Mouse (Mus musculus) limb, embryonic 13.5 days (tissue): ENCODE data around the gene Baz1b. TPM values are rescaled to one million over a fixed set of nuclear protein-coding genes. Genes with fewer than 3 reads are reported as not detected.

Source experiments
- ATAC-seq: fragments of 200-750 bp; cut with Nextera tagmentation; 2 replicates; pipeline ENCODE4 v1.8.0; 2017; ENCODE audit warnings: low read depth, moderate number of reproducible peaks, moderate TSS enrichment; ENCODE audit not compliant: low FRiP score
- H3K27ac ChIP-seq: fragments of 300-500 bp; sonication (generic); 2 replicates; pipeline ENCODE4 v1.5.1; 2015; ENCODE audit warnings: inconsistent platforms, mild to moderate bottlenecking, moderate library complexity
- H3K27me3 ChIP-seq: fragments of 300-500 bp; sonication (generic); 2 replicates; pipeline ENCODE4 v1.6.1; 2015; ENCODE audit warnings: mild to moderate bottlenecking, inconsistent platforms
- H3K36me3 ChIP-seq: fragments of 300-500 bp; sonication (generic); 2 replicates; pipeline ENCODE4 v1.6.1; 2015; ENCODE audit warnings: inconsistent platforms, mild to moderate bottlenecking, moderate library complexity
- H3K4me1 ChIP-seq: fragments of 300-500 bp; sonication (generic); 2 replicates; pipeline ENCODE4 v1.6.1; 2015; ENCODE audit warnings: inconsistent platforms
- H3K4me2 ChIP-seq: fragments of 300-500 bp; sonication (generic); replicated peaks from 2 replicates; pipeline ENCODE4 v1.6.1; 2015; ENCODE audit warnings: inconsistent platforms, mild to moderate bottlenecking, moderate library complexity
- H3K4me3 ChIP-seq: fragments of 300-500 bp; sonication (generic); 2 replicates; pipeline ENCODE4 v1.5.1; 2015; ENCODE audit warnings: moderate library complexity, mild to moderate bottlenecking, inconsistent platforms
- H3K9ac ChIP-seq: fragments of 300-500 bp; sonication (generic); 2 replicates; pipeline ENCODE4 v1.6.1; 2015; ENCODE audit warnings: mild to moderate bottlenecking, inconsistent platforms
- H3K9me3 ChIP-seq: fragments of 300-500 bp; sonication (generic); 2 replicates; pipeline ENCODE4 v1.6.1; 2016; ENCODE audit warnings: inconsistent platforms
- WGBS: fragments of 180-500 bp; shearing (Covaris S2); methylation state at CpG from one replicate; pipeline ENCODE4 v1.1.7; 2015; 5-methylcytosine and 5-hydroxymethylcytosine counted together
- polyA plus RNA-seq: library from polyadenylated mRNA; unstranded; fragments of >200 nt; fragmentation: Nextera tagmentation; extraction: Ambion mirVana; gene quantifications from 2 replicates; pipeline ENCODE4 v1.2.1, GENCODE M21; 2015

The Baz1b gene
- polyA plus RNA-seq, 1 experiment from 2014 or later, result 50.3 TPM

DNA sequence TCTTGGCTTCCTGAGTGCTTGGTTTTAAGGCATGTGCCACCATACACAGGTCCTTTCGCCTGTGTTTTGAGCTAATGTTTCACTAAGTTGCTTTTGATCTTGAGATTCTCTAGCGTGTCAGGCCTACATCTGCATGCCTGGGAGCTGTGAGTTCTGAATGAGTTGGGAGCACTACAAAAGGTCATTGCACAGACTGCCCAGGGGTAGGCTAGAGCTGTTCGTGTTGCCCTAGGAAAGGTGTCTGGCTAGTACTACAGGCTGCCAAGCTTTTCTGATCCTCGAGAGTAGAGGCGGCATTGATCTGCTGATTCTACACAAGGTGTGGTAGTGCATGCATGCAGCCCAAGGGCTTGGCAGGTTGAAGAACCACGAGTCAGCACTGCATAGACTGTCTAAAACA, 24.2 kb upstream of the Baz1b start:
- Histone ChIP-seq H3K27me3 (no peaks in the 10 kb centered on the region), H3K4me2 (no peak overlapping the region), H3K4me1 (0 out of 2 replicates have a peak, but pooled peaks cover 2% of the 10 kb centered on the region), H3K4me3 (no peak overlapping the region), H3K27ac (no peak overlapping the region), H3K36me3 (peaks cover 63% of the 10 kb centered on the region), H3K9ac (no peak overlapping the region), H3K9me3 (no peaks in the 10 kb centered on the region; the same call in 1 of the 2 replicates)
- ATAC-seq, result no peak
- whole genome bisulfite sequencing, result 88% methylated on average over 6 of the region's 6 CpGs

DNA sequence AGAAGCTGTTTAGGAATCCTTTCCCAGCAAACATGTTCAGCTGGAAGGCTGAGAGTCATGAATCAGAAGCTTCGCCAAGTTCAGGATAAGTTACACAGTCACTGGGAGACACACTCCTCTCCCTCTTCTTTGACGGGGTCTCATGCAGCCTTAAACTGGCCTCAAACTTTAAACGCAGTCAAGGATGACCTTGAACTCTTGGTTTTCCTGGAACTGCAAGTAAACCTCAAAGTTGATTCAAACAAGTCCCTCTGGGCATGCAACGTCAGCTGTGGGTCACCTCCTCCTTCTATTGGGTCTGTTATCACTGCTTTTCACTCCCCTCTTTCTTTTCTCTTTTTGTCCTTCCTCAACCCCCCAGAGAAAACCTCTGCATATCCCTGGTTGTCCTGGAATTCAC, 20.2 kb upstream of the Baz1b start:
- Histone ChIP-seq H3K9ac (no peak overlapping the region), H3K9me3 (no peaks in the 10 kb centered on the region; the same call in 1 of the 2 replicates), H3K36me3 (peaks cover 30% of the 10 kb centered on the region), H3K4me2 (no peak overlapping the region), H3K4me3 (no peak overlapping the region), H3K4me1 (peaks cover 15% of the 10 kb centered on the region), H3K27ac (no peak overlapping the region), H3K27me3 (no peaks in the 10 kb centered on the region)
- WGBS, result 86% methylated on average over 4 of the region's 4 CpGs
- ATAC-seq, result no peak

DNA sequence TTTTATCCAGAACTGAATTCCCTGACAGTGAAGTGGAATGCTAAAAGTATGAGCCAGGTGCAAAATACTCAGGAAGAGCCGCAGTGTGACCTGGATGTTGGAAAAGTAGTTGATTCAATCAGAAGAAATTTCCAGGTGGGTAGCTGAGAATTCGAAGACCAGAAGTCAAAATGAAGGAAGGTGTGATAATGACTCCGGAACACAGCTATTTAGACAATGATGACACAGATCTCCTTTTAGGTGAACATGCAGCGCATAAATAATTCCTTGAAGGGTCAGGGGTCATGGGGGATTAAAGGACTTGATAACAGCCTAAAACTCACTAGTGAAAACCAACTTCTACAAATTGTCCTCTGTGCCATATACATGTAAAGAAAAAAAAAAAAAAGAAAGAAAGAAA, 19.6 kb upstream of the Baz1b start:
- Histone ChIP-seq H3K9ac (no peak overlapping the region), H3K4me3 (peak overlapping the region; percentile 64; the same call in 1 of the 2 replicates), H3K9me3 (no peaks in the 10 kb centered on the region; the same call in 1 of the 2 replicates), H3K27ac (no peak overlapping the region), H3K4me1 (peaks cover 15% of the 10 kb centered on the region), H3K36me3 (peaks cover 30% of the 10 kb centered on the region), H3K27me3 (no peaks in the 10 kb centered on the region), H3K4me2 (peak overlapping the region; percentile 88; the same call in 1 of the 2 replicates)
- 97% methylated on average over 4 of the region's 4 CpGs for WGBS
- no peak for ATAC-seq

DNA sequence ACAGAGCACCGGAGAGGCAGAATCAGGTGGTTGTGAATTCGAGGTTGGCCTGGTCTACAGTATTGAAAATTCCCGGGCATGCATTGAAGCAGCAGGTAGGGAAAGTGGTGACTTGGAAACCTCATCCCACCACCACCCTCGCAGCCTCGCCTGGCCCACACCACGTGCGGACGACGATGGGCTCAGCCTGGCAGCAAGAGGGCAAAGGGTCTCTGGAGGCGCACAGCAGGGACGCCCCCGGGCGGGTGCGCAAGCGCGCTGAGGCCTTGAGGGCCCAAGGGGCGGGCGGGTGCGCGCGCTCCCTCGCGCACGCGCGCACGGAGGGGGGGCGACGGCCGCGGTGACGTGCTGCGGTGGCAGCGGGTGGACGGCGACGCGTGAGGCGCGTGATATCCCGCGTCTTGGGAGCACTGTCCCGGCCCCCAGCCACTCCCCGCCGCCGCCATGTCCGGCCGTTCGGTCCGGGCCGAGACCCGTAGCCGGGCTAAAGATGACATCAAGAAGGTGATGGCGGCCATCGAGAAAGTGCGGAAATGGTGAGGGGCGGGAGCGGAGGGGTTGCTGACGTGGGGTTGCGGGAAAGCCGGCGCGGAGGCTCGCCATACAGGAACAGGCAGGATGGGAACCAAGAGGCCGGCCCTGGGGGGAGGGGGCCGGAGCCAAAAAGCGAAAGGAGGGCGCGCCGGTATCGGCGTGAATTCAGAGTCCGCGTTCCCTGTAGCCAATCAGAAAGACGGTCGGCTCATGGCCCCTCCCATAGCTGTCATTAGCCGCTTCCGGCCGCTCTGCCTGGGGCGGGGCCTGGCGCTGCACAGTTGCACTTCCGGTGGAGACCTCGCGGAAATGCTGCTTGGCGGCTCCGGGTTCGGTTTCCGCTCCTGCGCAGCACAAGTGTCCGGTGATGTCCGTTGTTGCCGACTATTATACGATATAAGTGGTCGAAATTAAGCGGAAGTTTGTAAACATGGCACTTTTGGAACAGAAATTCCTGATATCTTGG, 18.7 kb upstream of the Baz1b start, which contains the start of gene Bcl7b:
Bcl7b (plus strand) TSS at position 221 of the 1,000 bp plus-strand sequence.
- Histone ChIP-seq H3K9ac (peak within 1 kb of the TSS; percentile 79), H3K9me3 (no peaks in the 10 kb centered on the region), H3K4me3 (peak within 1 kb of the TSS; percentile 64), H3K36me3 (peaks cover 30% of the 10 kb centered on the region), H3K4me1 (peaks cover 15% of the 10 kb centered on the region), H3K4me2 (peak within 1 kb of the TSS; percentile 88), H3K27ac (peak within 1 kb of the TSS; percentile 98), H3K27me3 (no peaks in the 10 kb centered on the region)
- WGBS, result 2% methylated on average over 89 of the region's 95 CpGs
- peak; percentile 99 for ATAC-seq

DNA sequence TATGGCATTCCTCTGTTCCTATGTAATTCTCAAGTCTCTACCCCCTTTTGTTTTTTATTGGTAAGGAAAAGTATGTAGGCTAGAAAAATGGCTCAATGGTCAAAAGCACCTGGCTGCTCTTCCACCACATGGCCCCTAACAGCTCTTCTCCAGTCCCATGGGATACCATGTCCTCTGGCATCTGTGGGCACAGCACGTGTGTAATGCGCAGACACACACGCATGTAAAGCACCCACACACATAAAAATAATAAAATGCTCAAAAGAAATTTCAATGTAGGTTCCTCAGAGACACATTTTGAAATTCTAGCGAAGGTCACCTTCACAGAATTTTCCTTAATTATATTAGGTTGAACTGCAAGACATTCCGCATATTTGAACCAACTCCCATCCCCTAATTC, 17.6 kb upstream of the Baz1b start:
- WGBS, result 93% methylated on average over 5 of the region's 5 CpGs
- peak overlapping the region; percentile 74 for H3K9ac ChIP-seq
- ATAC-seq, result no peak
- no peaks in the 10 kb centered on the region for H3K9me3 ChIP-seq
- H3K4me1 ChIP-seq, result peaks cover 15% of the 10 kb centered on the region
- H3K36me3 ChIP-seq, result peaks cover 30% of the 10 kb centered on the region
- peak overlapping the region; percentile 64 for H3K4me3 ChIP-seq
- H3K27me3 ChIP-seq, result no peaks in the 10 kb centered on the region
- H3K27ac ChIP-seq, result peak overlapping the region; percentile 74; the same call in 1 of the 2 replicates
- peak overlapping the region; percentile 88 for H3K4me2 ChIP-seq

DNA sequence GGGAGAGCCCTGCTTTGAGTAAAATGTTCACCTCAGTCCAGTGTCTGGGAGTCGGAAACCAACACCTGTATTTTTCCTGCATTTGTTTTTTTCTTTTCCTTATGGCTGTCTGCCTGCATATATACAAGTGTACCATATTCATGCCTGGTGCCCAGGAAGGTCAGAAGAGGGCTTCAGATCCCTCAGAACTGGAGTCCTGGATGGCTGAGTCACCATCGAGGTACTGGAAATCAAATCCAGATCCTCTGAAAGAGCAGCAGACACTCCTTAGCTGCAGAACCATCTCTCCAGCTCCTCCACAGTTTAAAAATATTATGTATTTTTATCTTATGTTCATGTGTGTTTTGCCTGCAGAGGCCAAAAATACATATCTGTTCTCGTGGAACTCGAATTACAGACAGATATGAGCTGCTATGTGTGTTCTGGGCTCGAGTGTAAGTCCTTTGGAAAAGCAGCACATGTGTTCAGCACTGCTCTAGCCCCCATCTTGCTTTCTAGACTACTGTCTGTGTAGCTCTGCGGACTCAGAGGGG, 15.3 kb upstream of the Baz1b start:
- peaks cover 48% of the 10 kb centered on the region for H3K36me3 ChIP-seq
- no peak overlapping the region for H3K27ac ChIP-seq
- H3K4me1 ChIP-seq, result peaks cover 15% of the 10 kb centered on the region
- no peak overlapping the region for H3K9ac ChIP-seq
- no peak overlapping the region for H3K4me2 ChIP-seq
- no peaks in the 10 kb centered on the region for H3K9me3 ChIP-seq
- no peak overlapping the region for H3K4me3 ChIP-seq
- ATAC-seq, result no peak
- WGBS, result 85% methylated on average over 6 of the region's 6 CpGs
- H3K27me3 ChIP-seq, result no peaks in the 10 kb centered on the region

DNA sequence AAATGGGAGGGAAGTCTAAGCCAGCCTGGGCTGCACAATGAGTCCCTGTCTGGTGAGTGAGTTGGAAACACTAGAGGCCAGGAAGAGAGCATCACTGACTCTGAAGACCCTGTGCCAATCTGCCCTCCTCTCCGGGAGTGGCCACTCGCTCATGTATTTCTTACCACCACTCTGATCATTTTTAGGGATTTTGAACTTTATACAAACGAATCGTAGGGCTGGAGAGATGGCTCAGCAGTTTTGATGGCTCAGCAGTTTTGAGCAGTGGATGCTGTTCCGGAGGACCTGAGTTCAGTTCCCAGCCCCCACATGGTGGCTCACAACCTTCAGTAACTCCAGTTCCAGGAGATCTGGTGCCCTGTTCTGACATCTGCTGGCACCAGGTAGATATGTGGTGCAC, 14.1 kb upstream of the Baz1b start:
- no peak overlapping the region for H3K4me3 ChIP-seq
- H3K36me3 ChIP-seq, result peaks cover 60% of the 10 kb centered on the region
- H3K9me3 ChIP-seq, result no peaks in the 10 kb centered on the region
- H3K27me3 ChIP-seq, result no peaks in the 10 kb centered on the region
- 94% methylated on average over 5 of the region's 5 CpGs for WGBS
- H3K4me1 ChIP-seq, result peaks cover 11% of the 10 kb centered on the region
- H3K4me2 ChIP-seq, result no peak overlapping the region
- no peak for ATAC-seq
- no peak overlapping the region for H3K9ac ChIP-seq
- no peak overlapping the region for H3K27ac ChIP-seq

DNA sequence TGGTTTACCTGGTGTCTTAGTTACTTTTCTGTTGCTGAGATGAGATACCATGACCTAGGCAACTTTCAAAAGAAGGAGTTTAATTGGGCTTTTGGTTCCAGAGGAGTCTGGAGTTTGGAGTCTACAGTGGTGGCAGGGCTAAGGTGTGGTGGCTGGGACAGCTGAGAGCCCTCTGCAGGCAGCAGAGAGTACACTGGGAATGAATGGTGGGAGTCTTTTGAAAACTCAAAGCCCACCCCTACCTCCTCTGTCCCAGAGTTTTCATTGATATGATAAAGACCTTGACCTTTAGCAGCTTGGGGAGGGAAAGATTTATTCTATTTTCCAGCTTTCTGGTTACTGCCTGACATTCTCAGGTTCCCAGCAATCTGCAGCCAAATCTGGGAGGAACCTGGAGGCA, 12.0 kb upstream of the Baz1b start:
- Histone ChIP-seq H3K4me3 (no peak overlapping the region), H3K9ac (no peak overlapping the region), H3K4me1 (no peaks in the 10 kb centered on the region), H3K36me3 (peaks cover 79% of the 10 kb centered on the region), H3K4me2 (no peak overlapping the region), H3K27me3 (no peaks in the 10 kb centered on the region), H3K9me3 (no peaks in the 10 kb centered on the region), H3K27ac (no peak overlapping the region)
- no peak for ATAC-seq

DNA sequence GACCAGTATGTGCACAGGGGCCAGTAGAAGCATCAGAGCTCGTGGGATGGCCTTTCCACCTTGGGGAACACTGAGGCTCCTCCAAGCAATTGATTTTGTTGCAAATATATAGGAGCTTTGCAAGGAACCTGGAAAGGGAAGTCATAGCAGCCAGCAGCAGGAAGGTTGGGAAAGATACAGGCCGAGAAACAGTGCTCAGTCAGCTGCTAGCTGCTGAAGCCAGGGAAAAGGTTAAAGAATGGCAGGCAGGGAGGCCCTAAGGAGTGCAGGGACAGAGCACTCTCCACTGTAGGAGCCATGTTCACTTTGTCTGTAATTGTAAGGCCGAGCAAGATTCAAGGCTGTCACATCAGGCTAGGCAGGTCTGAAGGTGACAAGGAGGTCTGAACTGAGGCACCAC, 8.5 kb upstream of the Baz1b start:
- no peak overlapping the region for H3K4me3 ChIP-seq
- no peak for ATAC-seq
- H3K36me3 ChIP-seq, result peaks cover 85% of the 10 kb centered on the region
- H3K27ac ChIP-seq, result no peak overlapping the region
- H3K9me3 ChIP-seq, result no peaks in the 10 kb centered on the region
- peak overlapping the region; percentile 26; the same call in 1 of the 2 replicates for H3K9ac ChIP-seq
- no peaks in the 10 kb centered on the region for H3K4me1 ChIP-seq
- H3K4me2 ChIP-seq, result no peak overlapping the region
- no peaks in the 10 kb centered on the region for H3K27me3 ChIP-seq
- 83% methylated on average over 3 of the region's 3 CpGs for WGBS

DNA sequence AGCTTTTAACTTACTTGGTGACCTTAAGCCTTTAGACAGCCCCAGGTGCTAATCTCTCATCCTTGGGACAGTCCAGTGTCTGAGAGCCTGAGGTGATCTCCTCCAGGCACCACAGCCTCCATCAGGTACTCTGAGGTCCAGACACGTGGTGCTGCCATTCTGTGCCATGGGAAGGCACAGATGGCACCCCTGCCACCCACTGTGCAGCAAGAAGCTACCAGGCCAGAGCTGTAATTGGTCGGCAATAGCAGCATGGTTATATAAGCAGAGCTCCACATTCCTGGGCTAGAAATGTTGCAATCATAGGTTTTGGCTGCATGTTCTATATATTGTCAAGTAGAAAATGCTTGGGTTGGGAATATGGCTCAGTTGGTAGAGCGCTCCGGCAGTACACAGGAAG, 8.1 kb upstream of the Baz1b start:
- H3K36me3 ChIP-seq, result peaks cover 82% of the 10 kb centered on the region
- no peaks in the 10 kb centered on the region for H3K27me3 ChIP-seq
- 92% methylated on average over 4 of the region's 4 CpGs for WGBS
- ATAC-seq, result no peak
- H3K4me2 ChIP-seq, result no peak overlapping the region
- H3K27ac ChIP-seq, result no peak overlapping the region
- no peak overlapping the region for H3K9ac ChIP-seq
- no peak overlapping the region for H3K4me3 ChIP-seq
- H3K9me3 ChIP-seq, result no peaks in the 10 kb centered on the region
- no peaks in the 10 kb centered on the region for H3K4me1 ChIP-seq

DNA sequence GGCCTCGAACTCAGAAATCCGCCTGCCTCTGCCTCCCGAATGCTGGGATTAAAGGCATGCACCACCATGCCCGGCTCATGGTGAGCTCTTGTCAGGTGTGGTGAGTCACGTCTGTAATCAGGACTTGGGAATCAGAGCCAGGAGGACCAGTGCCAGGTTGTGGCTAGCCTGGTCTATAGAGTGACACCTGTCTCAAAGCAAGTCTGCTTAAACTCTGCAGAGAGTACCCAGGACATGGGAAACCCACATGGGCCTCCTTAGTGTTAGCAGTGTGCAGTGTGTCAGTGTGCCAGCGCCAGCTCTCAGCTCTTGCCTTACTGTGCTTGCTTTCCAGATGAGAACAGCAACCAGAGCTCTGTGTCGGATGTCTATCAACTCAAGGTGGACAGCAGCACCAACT, 7.4 kb upstream of the Baz1b start:
- H3K27me3 ChIP-seq, result no peaks in the 10 kb centered on the region
- peaks cover 77% of the 10 kb centered on the region for H3K36me3 ChIP-seq
- WGBS, result 96% methylated on average over 7 of the region's 7 CpGs
- no peak overlapping the region for H3K27ac ChIP-seq
- no peak for ATAC-seq
- no peaks in the 10 kb centered on the region for H3K4me1 ChIP-seq
- no peak overlapping the region for H3K4me3 ChIP-seq
- H3K4me2 ChIP-seq, result no peak overlapping the region
- H3K9me3 ChIP-seq, result no peaks in the 10 kb centered on the region
- H3K9ac ChIP-seq, result no peak overlapping the region

DNA sequence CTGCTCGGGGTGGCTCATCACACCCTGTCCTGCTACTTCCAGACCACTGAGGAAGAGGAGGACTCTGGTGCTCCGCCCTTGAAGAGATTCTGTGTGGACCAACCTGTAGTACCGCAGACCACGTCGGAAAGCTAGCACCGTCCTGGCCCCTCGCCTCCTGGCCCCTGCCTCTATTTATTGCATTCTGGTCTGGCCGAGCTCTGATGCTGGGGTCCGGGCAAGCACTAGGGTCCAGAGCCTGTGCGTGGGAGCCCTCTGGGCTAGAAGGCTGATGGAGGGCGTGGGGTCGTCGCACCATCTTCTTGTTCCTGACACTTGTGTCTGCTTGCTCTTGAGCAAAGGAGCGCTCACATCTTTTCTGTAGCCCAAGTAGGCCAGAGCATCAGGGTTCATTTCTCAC, 6.3 kb upstream of the Baz1b start:
- H3K27ac ChIP-seq, result no peak overlapping the region
- H3K4me1 ChIP-seq, result 0 out of 2 replicates have a peak, but pooled peaks cover under 1% of the 10 kb centered on the region
- H3K9ac ChIP-seq, result no peak overlapping the region; the same call in 1 of the 2 replicates
- H3K9me3 ChIP-seq, result no peaks in the 10 kb centered on the region
- no peak overlapping the region for H3K4me2 ChIP-seq
- no peaks in the 10 kb centered on the region for H3K27me3 ChIP-seq
- no peak overlapping the region for H3K4me3 ChIP-seq
- 94% methylated on average over 14 of the region's 14 CpGs for WGBS
- H3K36me3 ChIP-seq, result peaks cover 65% of the 10 kb centered on the region
- no peak for ATAC-seq
